Mouse (Mus musculus): ENCODE data around the gene Psmb3. TPM values are rescaled to one million over a fixed set of nuclear protein-coding genes. Genes with fewer than 3 reads are reported as not detected.
A peak's percentile ranks its signal among the peaks of the same experiment; 100 is the strongest.

Psmb3 gene
- total RNA-seq, 2 experiments from 2014 or later = 141 to 151 TPM

DNA sequence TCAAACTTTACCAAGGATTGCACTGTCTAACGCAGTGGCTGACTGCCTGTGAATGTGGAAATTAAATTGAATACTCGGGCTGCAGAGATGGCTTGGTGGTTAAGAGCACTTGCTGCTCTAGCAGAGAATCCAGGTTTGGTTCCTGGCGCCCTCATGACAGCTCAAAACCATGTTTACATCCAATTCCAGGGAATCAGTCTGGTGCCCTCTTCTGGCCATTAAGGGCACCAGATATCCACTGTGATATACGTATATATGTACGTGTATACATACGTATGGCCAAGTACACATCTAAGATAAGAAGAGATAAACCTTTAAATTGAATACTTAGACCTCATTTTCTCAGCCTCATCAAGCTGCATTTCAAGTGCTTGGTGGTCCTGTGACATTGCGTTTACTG is 37.0 kb upstream of the Psmb3 start:
- no peak for DNase-seq
- intact Hi-C loops (cut with DNase I) = no loop called here

DNA sequence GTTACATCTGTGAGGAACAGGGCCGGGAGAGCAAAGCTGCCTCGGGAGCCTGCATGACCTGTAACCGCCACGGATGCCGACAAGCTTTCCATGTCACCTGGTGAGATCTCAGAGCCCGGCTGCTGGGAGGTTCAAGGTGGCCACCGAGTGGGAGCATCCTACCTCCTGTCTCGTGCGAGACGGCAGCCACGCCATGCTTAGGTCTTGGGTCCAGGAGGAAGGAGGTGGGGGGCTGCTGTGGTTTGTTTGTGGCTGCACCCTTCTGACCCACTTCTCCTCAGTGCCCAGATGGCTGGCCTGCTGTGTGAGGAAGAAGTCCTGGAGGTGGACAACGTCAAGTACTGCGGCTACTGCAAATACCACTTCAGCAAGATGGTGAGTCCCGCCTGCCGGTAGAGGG is 36.4 kb upstream of the Psmb3 start:
- DNase-seq = no peak
- intact Hi-C loops (cut with DNase I) = no loop called here

DNA sequence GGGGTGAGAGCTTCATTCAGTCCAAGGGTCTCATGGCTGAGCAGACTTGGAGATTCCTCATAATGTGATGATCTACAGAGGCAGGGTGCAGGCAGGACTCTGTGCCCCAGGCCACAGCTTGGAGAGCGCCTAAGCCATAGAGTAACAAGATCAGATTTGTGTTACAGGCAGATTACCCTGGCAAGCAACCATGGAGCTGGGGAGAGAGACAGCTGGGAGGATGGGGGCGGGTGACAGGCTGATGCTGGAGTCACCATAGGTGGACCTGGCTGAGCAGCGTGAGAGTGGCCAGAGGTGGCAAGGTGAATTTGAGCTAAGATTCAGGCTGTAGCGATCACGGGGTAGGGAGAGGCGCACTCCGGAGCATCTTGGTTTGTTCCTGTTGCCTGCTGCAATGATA is 35.0 kb upstream of the Psmb3 start:
- intact Hi-C loops (cut with DNase I) = no loop called here
- DNase-seq = no peak

DNA sequence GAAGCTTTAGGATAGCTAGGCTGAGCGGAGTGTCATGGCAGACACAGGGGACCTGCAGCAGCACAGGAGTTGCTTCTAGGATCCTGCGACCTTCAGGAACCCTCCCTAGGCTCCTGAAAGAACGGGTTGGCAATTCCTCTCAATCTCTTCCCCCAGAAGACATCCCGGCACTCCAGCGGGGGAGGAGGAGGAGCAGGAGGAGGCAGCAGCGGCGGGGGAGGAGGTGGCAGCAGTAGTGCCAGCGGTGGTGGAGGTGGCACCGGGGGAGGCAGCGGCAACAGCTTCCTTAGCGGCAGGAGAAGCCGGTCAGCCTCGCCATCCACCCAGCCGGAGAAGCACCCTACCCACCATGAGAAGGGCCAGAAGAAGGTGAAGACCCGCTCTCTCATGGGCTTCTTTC is 33.9 kb upstream of the Psmb3 start:
- no peak for DNase-seq
- intact Hi-C loops (cut with DNase I) = no loop called here

DNA sequence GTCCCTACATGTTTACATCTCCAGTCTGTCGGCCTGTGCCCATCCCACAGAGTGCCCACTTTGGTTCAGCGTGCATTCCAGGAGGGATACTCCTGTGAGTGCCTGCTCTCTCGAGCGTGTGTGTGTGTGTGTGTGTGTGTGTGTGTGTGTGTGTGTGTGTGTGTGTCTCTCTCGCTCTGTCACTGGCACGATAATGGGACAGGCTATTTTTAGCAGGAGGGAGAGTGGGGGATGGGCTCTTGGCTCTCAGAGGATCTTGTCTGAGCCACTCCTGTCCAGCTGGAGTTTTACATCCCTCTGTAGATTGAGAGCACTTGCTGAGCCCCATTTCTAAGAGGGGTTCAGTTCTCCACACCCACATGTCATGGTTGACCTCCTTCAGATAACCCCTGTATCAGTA is 33.4 kb upstream of the Psmb3 start:
- intact Hi-C loops (cut with DNase I) = no loop called here
- DNase-seq = peak; percentile 59 to 67

DNA sequence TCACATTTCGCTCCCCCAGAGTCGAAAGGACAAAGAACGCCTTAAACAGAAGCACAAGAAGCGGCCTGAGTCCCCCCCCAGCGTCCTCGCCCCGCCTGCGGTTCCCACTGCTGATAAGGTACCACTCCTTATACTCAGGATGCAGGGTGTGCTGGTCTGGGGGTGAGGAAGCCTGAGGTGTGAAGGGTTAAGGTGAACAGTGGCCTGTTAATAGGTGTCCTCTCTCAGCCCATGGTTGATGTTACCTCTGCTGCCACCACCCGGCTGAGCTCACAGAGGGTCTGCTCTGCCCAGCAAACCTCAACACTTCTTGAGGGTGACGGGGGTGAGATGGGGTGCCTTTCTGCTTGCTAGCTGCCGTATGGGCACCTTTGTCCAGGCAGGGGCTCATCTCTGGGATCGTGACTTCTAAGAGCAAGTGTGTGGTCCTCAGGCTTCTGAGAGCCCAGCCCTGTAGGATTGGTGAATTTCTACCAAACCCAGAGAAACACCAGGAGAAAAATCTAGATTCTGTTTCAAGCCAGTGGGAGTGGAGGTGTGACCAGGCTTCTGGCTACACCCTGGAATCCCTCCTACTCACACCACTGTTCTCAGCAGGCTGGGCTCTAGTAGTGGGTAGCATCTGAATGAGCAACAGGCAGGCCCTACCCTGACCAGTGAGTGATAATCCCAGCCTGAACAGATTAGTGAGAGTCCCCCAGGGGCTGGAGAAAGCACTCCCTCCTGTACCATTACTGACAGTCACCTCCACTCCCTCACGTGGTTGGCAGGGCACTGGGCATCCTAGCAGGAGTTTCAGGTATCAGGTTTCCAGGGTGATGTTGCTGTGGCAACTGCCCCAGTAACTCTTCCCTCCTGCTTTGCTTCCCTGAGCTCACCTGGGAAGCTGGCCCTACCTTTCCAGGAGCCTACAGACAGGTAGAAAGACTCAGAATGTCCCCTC is 32.7 kb upstream of the Psmb3 start:
- no peak for DNase-seq
- intact Hi-C loops (cut with DNase I) = no loop called here

DNA sequence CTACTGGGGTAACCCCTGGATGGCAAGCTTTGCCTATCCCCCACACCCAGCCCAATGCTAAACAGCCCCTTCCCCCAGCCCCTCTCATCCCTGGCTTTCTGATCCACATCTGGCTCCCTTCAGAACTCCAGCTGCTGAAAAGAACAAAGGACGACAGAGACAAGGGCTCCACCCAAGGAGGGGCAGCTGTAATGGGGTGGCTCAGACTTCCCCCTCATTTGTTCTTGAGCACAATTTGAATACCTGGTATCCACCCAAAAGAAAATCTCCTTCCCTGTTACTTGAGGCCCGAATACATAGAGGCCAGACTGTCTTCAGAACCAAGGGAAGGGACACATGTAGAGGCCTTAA is 32.0 kb upstream of the Psmb3 start:
- intact Hi-C loops (cut with DNase I) = no loop called here

DNA sequence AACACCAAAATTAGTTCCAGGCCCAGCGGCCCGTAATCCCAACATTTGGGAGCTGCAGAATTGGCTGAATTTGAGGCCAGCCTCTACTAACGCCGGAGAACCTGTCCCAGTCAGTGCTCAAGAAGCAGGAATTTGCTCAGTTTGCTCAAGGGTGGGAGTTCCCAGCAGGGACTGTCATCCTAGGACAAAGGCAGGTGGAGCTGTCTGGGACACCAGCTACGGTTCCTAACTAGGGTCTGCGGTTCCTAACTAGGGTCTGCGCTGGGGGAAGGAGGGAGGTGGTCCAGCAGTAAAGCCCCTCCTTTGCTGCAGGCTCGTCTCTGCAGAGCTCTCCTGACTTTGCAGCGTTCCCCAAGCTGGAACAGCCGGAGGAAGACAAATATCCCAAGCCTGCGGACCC is 30.1 kb upstream of the Psmb3 start:
- no peak for DNase-seq
- intact Hi-C loops (cut with DNase I) = no loop called here

More for the DNA sequence above, 32.0 kb upstream of the Psmb3 start:
- no peak for DNase-seq

DNA sequence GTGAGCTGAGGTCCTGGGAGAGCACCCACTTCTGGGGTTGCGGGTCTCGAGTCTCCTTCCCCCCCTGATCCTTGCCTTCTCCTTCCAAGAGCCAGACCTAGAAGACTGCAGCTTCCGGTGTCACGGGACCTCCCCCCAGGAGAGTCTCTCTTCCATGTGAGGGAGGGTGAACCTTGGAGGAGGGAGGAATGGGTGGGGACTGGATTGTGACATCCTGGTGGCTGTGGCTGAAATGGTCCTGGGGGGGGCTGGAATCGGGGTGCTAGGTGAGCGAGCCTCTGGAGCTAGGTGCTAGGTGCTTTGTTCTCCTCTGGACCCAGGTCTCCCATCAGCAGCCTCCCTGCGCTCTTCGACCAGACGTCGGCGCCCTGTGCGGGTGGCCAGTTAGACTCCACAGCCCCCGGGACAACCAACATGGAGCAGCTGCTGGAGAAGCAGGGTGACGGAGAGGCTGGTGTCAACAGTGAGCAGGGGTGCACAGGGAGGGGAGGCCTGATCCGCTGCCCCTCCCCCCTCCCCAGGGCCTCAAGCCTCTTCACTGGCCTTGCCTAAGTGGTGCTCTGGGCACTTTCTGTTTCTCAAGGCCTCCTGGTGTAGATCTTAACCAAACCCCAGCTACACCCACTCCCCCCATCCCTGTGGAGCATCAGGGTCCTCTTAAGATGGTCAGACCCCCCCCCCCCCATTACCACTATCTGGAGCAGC is 27.0 kb upstream of the Psmb3 start:
- no peak for DNase-seq
- intact Hi-C loops (cut with DNase I) = no loop called here

DNA sequence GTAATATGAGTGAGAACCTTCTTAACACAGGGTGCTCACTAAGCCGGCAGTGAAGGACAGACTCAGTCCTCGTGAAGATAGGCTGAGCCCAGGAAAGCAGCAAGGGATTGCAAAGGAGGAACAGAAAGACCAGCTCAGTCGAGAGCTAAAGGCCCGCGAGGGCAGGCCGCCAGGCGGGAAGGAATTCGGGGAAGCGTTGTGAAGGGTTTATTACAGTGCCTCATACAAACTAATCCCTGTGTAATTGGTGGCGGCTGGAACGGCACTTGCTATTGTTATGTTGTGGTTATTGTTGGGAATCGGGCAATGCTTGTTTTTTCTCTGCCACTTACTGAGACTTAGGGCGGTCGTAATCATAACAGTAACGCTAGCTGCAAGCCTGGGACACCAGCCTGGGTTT is 25.8 kb upstream of the Psmb3 start:
- DNase-seq = no peak
- intact Hi-C loops (cut with DNase I) = no loop called here

DNA sequence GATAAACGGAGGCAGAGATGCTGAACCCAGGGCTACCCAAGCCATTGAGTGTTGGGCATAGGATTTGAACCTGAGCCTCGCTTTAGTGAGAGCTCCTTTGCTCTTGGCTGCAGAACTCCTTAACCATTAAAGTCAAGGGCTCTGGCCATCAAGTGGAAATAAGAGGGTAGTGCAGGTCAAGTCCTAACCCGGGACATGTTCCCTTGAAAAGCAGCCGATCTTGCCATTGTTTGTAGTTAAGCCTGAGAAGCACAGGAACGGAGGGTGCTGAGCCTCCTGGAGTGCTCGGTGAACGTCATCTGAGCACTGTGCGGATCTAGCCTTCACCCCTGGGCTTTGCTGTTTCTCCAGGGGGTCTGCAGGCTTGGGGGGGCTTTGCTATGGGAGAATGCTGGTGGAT is 25.4 kb upstream of the Psmb3 start:
- intact Hi-C loops (cut with DNase I) = no loop called here

DNA sequence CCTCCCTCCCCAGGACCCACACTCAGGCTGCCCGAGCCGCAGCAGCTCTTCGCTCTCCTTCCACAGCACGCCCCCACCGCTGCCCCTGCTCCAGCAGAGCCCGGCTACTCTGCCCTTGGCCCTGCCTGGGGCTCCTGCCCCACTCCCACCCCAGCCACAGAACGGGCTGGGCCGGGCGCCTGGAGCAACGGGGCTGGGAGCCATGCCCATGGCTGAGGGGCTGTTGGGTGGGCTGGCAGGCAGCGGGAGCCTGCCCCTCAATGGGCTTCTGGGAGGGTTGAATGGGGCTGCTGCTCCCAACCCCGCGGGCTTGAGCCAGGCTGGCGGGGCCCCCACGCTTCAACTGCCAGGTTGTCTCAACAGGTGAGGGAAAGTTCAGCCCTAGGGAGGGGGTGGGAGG is 24.9 kb upstream of the Psmb3 start:
- intact Hi-C loops (cut with DNase I) = no loop called here
- DNase-seq = no peak

More for the DNA sequence above, 25.4 kb upstream of the Psmb3 start:
- no peak for DNase-seq

DNA sequence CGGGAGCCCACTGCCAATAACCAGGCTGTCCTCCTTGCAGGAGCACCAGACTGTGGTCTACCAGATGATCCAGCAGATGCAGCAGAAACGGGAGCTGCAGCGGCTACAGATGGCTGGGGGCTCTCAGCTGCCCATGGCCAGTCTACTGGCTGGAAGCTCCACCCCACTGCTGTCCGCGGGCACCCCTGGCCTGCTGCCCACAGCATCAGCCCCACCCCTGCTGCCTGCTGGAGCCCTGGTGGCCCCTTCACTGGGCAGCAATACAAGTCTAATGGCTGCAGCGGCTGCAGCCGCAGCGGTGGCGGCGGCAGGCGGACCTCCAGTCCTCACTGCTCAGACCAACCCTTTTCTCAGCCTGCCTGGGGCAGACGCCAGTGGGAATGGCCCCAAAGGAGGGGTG is 22.8 kb upstream of the Psmb3 start:
- no peak for DNase-seq

DNA sequence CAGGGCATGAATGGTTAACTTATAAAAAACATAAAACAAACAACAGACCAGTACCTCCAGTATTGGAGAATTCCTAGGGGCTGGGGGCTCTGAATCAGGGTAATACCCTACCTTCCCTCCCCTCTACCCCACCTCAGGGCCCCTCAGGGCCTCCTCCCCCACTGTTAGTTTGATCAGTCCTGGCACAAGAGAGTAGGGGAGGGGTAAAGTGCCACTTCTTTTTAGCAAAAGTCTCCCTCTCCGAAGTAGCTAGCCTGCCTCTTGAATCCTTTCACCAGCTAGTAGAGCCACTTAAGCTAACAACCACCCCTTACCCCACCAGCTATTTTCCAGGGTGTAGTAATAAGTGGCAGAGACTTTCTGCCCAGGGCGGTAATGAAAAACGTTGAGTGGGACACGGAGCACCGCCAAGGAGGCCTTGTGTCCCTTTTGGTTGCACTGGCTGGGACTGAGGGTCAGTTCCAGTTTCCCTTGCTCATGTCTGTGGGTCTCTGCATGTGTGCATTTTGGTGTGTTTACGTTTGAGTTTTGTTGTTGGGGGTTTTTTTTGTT is 20.6 kb upstream of the Psmb3 start:
- DNase-seq = no peak
- intact Hi-C loops (cut with DNase I) = no loop called here

More for the DNA sequence above, 22.8 kb upstream of the Psmb3 start:
- intact Hi-C loops (cut with DNase I) = no loop called here

DNA sequence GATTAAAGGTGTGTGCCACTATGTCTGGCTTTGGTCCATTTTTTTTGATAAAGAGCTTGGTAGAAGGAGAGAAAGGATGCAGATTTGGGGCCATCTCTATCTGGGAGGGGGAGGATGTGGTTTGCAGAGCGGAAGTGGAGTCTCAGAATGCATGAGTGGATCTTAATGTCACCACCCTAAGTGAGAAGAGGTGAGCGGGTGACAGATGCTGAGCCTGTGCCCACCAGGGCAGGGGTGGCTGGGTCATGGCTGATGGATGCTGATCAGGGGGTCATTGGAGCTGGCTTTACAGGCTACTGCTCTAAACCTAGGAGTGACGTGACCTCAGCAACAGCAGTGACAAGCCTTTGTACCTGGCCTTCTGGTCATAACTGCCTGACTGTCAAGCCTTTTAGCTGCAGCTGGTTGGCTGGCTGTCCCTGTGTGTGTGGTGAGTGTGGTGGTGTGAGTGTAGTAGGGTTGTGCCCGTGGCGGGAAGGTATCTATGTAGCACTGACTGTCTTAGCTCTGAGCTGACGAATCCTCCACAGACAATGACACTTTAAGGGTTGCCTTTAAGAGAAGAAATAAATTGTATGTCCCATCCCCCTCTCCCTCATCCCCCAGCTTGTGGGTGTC is 19.0 kb upstream of the Psmb3 start:
- DNase-seq = no peak

DNA sequence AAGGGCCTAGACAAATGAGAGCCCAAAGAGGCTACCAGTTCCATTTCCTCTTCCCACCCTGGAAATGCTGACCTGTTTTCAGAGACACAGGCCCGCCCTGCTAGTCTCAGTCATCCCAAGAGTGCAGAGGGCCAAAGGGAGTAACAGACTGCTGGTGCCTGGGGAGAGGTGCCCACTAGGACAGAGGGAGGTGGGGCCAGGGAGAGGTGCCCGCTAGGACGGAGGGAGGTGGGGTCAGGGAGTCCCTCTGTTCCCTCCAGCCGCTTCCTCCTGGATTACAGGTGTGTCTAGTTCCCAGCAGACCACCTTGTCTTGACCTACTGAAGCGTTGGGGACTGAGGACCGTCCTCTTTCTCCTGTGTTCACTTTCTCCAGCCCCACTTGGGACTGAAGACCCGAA is 18.4 kb upstream of the Psmb3 start:
- DNase-seq = peak in 1 of 2 experiments; percentile 37
- intact Hi-C loops (cut with DNase I) = loop anchor here (1.0 to 5.0 kb wide), 2 partner anchors 20 to 152 kb away; no protein-coding TSS in a partner anchor

More for the DNA sequence above, 19.0 kb upstream of the Psmb3 start:
- intact Hi-C loops (cut with DNase I) = no loop called here

DNA sequence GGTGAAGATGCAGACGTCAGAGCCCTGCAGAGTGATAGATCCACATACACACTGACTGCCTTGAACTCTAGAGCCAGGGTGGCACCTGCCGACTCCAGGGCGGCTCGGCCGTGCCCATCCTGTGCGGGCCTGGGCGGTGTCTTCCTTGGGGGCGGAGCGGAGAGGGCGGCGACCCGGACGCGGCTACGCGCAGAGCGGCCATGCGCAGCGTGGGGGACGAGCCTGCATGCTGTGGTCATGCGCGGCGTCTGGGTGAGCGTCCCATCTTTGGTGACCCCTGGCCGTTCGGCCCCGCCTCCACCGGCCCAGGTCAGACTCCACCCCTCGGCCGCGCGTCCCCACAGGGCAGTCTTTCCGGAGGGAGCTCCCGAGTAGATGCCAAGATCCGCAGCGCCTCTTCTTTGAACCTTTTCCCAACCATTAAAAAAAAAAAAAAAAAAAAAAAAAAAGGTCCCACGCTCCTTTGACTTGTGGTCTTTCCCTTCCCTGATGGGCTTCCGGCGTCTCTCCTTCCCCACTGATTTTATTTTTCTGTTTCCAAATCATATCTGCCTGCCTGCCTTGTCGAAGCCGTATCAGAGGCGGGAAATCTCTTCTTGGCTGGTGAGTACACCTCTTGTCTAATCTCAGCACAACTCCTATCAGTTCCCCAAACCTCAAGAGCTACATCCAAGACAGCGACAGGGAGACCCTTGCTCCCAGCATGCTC is 17.4 kb upstream of the Psmb3 start, which contains the start of gene Cisd3:
Cisd3 (plus strand) TSS at position 214 of the 709 bp plus-strand sequence.
- intact Hi-C loops (cut with DNase I) = loop anchor here (1.0 to 5.0 kb wide), 3 partner anchors 21 to 153 kb away; no protein-coding TSS in a partner anchor
- peak; percentile 92 to 94 for DNase-seq

DNA sequence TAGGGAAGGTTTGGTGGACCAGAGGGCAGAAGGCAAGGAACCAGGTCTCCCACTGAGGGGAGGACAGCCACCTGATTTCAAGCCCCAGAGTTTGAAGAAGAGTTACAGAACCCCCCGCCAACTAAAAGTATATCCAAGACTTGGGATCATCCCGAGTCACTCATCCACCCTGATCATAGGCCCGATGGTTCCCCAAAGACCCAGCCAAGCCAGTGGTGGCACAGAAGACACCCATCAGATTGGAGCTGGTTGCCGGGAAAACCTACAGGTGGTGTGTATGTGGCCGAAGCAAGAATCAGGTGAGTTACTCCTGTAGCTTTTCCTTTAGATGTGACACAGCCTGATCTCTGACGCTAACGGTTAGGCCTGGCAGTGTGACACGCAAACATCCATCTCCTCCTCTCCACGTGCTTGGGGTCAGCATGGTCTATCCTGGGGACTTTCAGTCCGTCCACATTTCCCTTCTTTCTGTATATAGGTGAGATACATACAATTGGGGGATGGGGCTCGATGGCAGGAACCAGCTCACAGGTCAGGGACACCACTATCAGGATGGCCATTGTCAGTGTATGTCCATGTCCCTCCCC is 16.8 kb upstream of the Psmb3 start:
- DNase-seq = no peak
- intact Hi-C loops (cut with DNase I) = loop anchor here (1.0 to 5.0 kb wide), 2 partner anchors 26 to 154 kb away; no protein-coding TSS in a partner anchor

DNA sequence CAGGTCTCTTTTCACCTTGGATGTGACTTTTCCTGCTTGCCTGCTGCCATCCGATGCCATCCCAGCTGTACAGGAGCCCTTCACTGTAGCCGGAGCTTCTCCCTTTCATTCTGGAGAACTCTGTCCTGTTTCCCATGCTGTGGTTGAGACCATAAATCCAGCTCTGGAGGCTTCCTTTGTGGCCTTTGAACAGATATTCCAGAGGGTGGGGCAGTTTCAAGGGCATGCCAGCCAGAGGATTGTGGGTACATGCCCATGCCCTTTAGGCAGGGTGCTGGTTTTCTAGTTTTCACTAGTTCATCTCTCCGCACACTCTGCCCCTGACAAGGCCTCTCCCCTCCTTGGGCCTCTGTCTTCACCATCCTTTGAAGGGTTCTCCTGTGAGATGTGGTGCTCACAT is 16.1 kb upstream of the Psmb3 start:
- no peak for DNase-seq
- intact Hi-C loops (cut with DNase I) = loop anchor here (5.0 kb wide), 1 partner anchor 155 kb away; no protein-coding TSS in a partner anchor

DNA sequence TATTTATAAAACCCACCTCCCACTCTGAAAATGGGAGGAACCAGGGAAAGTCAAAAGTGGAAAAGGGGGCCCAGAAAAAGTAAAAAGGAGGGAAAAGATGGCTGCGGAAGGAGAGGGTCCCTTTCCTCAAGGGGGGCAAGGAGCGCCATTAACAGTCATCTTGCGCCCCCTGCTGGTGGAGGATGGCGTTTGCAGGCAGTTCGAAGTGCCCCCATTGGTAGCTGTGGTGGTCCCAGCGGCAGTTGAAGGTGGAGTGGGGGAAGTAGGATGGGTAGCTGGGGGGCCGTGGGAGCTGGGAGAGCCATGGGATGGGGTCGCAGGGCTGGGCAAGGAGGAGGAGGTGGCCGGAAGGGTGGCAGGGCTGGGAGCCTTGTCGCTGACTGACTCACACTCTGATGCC is 13.3 kb upstream of the Psmb3 start:
- intact Hi-C loops (cut with DNase I) = loop anchor here (1.0 to 5.0 kb wide), 2 partner anchors 45 to 158 kb away; no protein-coding TSS in a partner anchor
- DNase-seq = peak; percentile 73 to 78

Measured in heart, postnatal 36 days (tissue).